Mouse (Mus musculus) liver (tissue): ENCODE data around the gene Pfkfb2.

Source experiments
- DNase-seq: peaks from one replicate; pipeline ENCODE4 v3.0.0-alpha.2; 2020; ENCODE audit warnings: mixed read lengths

Gene Pfkfb2

GRCm38 (mm10) chr1:130729153-130729552 lies at the start of gene Pfkfb2:
Gene Pfkfb2, minus strand, starts transcription at chr1:130729253.
- DNase-seq, result no peak

- DNase-seq, result no peak
These were observed 47.6 kb upstream of the Pfkfb2 start for GRCm38 (mm10) chr1:130776645-130777044.

- no peak for DNase-seq
These were observed 46.8 kb upstream of the Pfkfb2 start for GRCm38 (mm10) chr1:130775691-130776331.

GRCm38 (mm10) chr1:130775234-130775633 lies 46.2 kb upstream of the Pfkfb2 start:
- DNase-seq, result no peak

- no peak for DNase-seq
These were observed 42.0 kb upstream of the Pfkfb2 start for GRCm38 (mm10) chr1:130770981-130771494.

GRCm38 (mm10) chr1:130770487-130770886 lies 41.4 kb upstream of the Pfkfb2 start:
- DNase-seq, result no peak

GRCm38 (mm10) chr1:130769925-130770324 lies 40.9 kb upstream of the Pfkfb2 start:
- DNase-seq, result no peak

GRCm38 (mm10) chr1:130767066-130767465 lies 38.0 kb upstream of the Pfkfb2 start:
- no peak for DNase-seq

GRCm38 (mm10) chr1:130764027-130764461 lies 35.0 kb upstream of the Pfkfb2 start:
- DNase-seq, result no peak

- no peak for DNase-seq
These were observed 33.1 kb upstream of the Pfkfb2 start for GRCm38 (mm10) chr1:130762045-130762760.

GRCm38 (mm10) chr1:130761597-130761996 lies 32.5 kb upstream of the Pfkfb2 start:
- DNase-seq, result no peak

- no peak for DNase-seq
These were observed 30.6 kb upstream of the Pfkfb2 start for GRCm38 (mm10) chr1:130759689-130760088.

GRCm38 (mm10) chr1:130746819-130747218 lies 17.8 kb upstream of the Pfkfb2 start:
- peak; percentile 62 for DNase-seq

GRCm38 (mm10) chr1:130745591-130745990 lies 16.5 kb upstream of the Pfkfb2 start:
- DNase-seq, result peak; percentile 65

GRCm38 (mm10) chr1:130744961-130745360 lies 15.9 kb upstream of the Pfkfb2 start:
- no peak for DNase-seq

GRCm38 (mm10) chr1:130744217-130744616 lies 15.2 kb upstream of the Pfkfb2 start:
- DNase-seq, result peak; percentile 72

- no peak for DNase-seq
These were observed 14.7 kb upstream of the Pfkfb2 start for GRCm38 (mm10) chr1:130743775-130744174.

- no peak for DNase-seq
These were observed 13.1 kb upstream of the Pfkfb2 start for GRCm38 (mm10) chr1:130742201-130742600.

- DNase-seq, result peak; percentile 91
These were observed 12.0 kb upstream of the Pfkfb2 start for GRCm38 (mm10) chr1:130740781-130741720.

- peak; percentile 45 for DNase-seq
These were observed 11.2 kb upstream of the Pfkfb2 start for GRCm38 (mm10) chr1:130740227-130740648.

- DNase-seq, result no peak
These were observed 10.6 kb upstream of the Pfkfb2 start for GRCm38 (mm10) chr1:130739636-130740035.

GRCm38 (mm10) chr1:130738551-130739106 lies 9.6 kb upstream of the Pfkfb2 start:
- DNase-seq, result no peak

GRCm38 (mm10) chr1:130737916-130738315 lies 8.9 kb upstream of the Pfkfb2 start:
- no peak for DNase-seq
